Mouse (Mus musculus) thymus, adult 2 months (tissue): ENCODE measurements around the gene Foxb2. TPM values are rescaled to one million over a fixed set of nuclear protein-coding genes. Genes with fewer than 3 reads are reported as not detected.

Source experiments
- DNase-seq: peaks from one replicate; pipeline ENCODE4 v3.0.0; 2021
- H3K27ac ChIP-seq: fragments of 200-500 bp; 2 replicates; pipeline ENCODE4 v1.5.1; 2012; ENCODE audit warnings: low read length, control low read depth; ENCODE audit not compliant: control insufficient read depth, insufficient read depth
- H3K27me3 ChIP-seq: fragments of 200-500 bp; 2 replicates; pipeline ENCODE4 v1.6.1; 2012; ENCODE audit warnings: mild to moderate bottlenecking, low read length, moderate library complexity, mixed read lengths; ENCODE audit not compliant: control insufficient read depth, insufficient read depth
- H3K36me3 ChIP-seq: fragments of 200-500 bp; 2 replicates; pipeline ENCODE4 v1.6.1; 2012; ENCODE audit warnings: mild to moderate bottlenecking, low read length, moderate library complexity; ENCODE audit not compliant: control insufficient read depth, insufficient read depth
- H3K4me1 ChIP-seq: fragments of 200-500 bp; replicated peaks from 2 replicates; pipeline ENCODE4 v1.6.1; 2012; ENCODE audit warnings: low read length; ENCODE audit not compliant: control insufficient read depth, insufficient read depth
- H3K4me3 ChIP-seq: fragments of 200-500 bp; 2 replicates; pipeline ENCODE4 v1.5.1; 2012; ENCODE audit warnings: mild to moderate bottlenecking, low read length, control low read depth, moderate library complexity; ENCODE audit not compliant: control insufficient read depth, insufficient read depth
- CTCF ChIP-seq: fragments of 200-500 bp; IDR thresholded peaks from 2 replicates; pipeline ENCODE4 v1.5.1; 2012; ENCODE audit warnings: mild to moderate bottlenecking, control low read depth, low read length, moderate library complexity, borderline replicate concordance; ENCODE audit not compliant: control insufficient read depth, poor library complexity, insufficient read depth; ENCODE audit errors: extremely low read depth
- POLR2A ChIP-seq: fragments of 200-500 bp; IDR thresholded peaks from 2 replicates; pipeline ENCODE4 v1.6.1; 2012; ENCODE audit warnings: mild to moderate bottlenecking, low read length, control low read depth, moderate library complexity; ENCODE audit not compliant: control insufficient read depth, poor library complexity, insufficient read depth; ENCODE audit errors: extremely low read depth
- WGBS: fragments of 180-500 bp; shearing (Covaris S2); methylation state at CpG from one replicate; pipeline ENCODE4 v1.1.7; 2018; 5-methylcytosine and 5-hydroxymethylcytosine counted together
- polyA plus RNA-seq: library from polyadenylated mRNA; depleted of rRNA; stranded (reverse); fragments of >200 nt; gene quantifications from 2 replicates; pipeline ENCODE4 v1.2.3, GENCODE M21; 2012; rRNA removed

The Foxb2 gene
- polyA plus RNA-seq, 1 experiment, result 0.47 TPM

GRCm38 (mm10) chr19:16827657-16828056 lies 45.9 kb downstream of the Foxb2 start:
- no peak overlapping the region for H3K4me3 ChIP-seq
- H3K27me3 ChIP-seq, result no peaks in the 10 kb centered on the region
- DNase-seq, result no peak
- no peaks in the 10 kb centered on the region for H3K36me3 ChIP-seq
- no peaks in the 10 kb centered on the region for H3K4me1 ChIP-seq
- TF ChIP-seq POLR2A, result no peak
- no peak for TF ChIP-seq CTCF
- WGBS, result 20% methylated on average over 5 of the region's 5 CpGs
- no peak overlapping the region for H3K27ac ChIP-seq

GRCm38 (mm10) chr19:16825228-16825627 lies 48.4 kb downstream of the Foxb2 start:
- WGBS, result 94% methylated on average over 5 of the region's 5 CpGs
- Histone ChIP-seq H3K27ac (no peak overlapping the region), H3K4me3 (no peak overlapping the region), H3K27me3 (no peaks in the 10 kb centered on the region), H3K36me3 (no peaks in the 10 kb centered on the region), H3K4me1 (no peaks in the 10 kb centered on the region)
- TF ChIP-seq CTCF (no peak), POLR2A (no peak)
- DNase-seq, result no peak

Other genes starting within 250 kb of the Foxb2 start
- gene Vps13a, start 92.9 kb downstream of the Foxb2 start, polyA plus RNA-seq, result 4.5 and 6.1 TPM in 2 replicates
- 0.47 and 0.84 TPM in 2 replicates for gene Prune2, start 82.3 kb upstream of the Foxb2 start, polyA plus RNA-seq